In the genomic region with DNA sequence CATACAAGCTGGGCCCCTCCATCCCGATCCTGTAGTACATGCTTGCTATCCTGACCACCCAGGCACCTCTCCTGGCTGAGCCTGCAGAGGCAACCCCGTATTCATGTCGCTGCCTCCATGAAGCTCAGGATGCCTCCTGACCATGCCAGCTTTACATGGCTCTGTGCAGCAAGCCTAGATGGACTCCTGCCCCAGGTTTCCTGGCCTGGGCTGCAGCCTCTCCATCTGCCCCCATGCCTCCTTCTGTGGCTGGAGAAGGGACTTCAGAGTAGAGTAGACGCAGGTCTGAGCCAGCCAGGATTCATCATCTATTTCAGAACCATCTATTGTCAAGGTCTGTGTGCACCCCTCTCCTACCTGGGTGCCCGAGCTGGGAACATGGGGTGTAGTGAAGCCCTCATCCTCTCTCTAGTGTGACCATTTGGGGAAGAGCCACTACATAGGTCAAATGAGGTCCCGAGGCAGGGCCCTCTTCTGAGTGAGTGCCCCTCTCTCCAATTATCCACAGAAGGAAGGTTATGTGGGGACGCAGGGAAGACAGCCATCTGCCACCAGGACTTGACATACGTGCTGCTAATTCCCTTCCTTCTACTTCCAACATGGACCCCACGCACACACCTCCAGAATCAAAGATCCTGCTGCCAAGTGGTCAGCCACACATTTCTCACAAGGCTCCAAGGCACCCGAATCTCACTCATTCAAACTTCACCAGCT, we compare ENCODE assay signal across 28 mouse cellular contexts.
DNase-seq lines count a peak whose midpoint lies in the region; ATAC-seq and TF ChIP-seq lines count a peak whose summit lies in the region.
"Had no signal": no experiment of that assay in that cellular context is flagged by ENCODE, and none has a peak within 500 bp of the region (broad histone marks: within the 10 kb centered on the region; RNA-seq: fewer than 3 reads in every experiment).

No protein-coding gene starts in this region.

- DNase-seq in forebrain, postnatal 0 days, result no peak
- DNase-seq in brain, adult 2 months (ENCODE audit: low read depth, low spot score), result peak; percentile 90
- DNase-seq in cerebellum, adult 11-12 months, result peak; percentile 92
- DNase-seq in cerebellum, postnatal 10 days, result peak; percentile 91 to 96
- no peak for DNase-seq in midbrain, embryonic 11.5 days (ENCODE audit: low spot score, missing footprints)
- DNase-seq: B cell, adult 2 months; embryo, embryonic 11 days; gastrocnemius, postnatal 10 days; heart, adult 11 months; heart, postnatal 10 days; kidney, postnatal 36 days; liver, postnatal 0 days; right cerebral cortex, postnatal 14 days had no signal

- no peaks in the 10 kb centered on the region for H3K27me3 ChIP-seq in forebrain, postnatal 0 days (ENCODE audit: insufficient read depth, low read length)
- no peaks in the 10 kb centered on the region for H3K27me3 ChIP-seq in forebrain, embryonic 12.5 days
- H3K27me3 ChIP-seq in midbrain, embryonic 16.5 days (ENCODE audit: control insufficient read depth, insufficient read depth, low read depth, low read length), result no peaks in the 10 kb centered on the region
- H3K27me3 ChIP-seq in midbrain, embryonic 11.5 days (ENCODE audit: control insufficient read depth, insufficient read depth, low read length), result no peaks in the 10 kb centered on the region
- H3K27me3 ChIP-seq: heart, embryonic 12.5 days had no signal

- no peak overlapping the region for H3K4me3 ChIP-seq in forebrain, postnatal 0 days (ENCODE audit: low read depth, low read length)
- no peak overlapping the region for H3K4me3 ChIP-seq in forebrain, embryonic 12.5 days (replicated peaks)
- H3K4me3 ChIP-seq in midbrain, embryonic 16.5 days (ENCODE audit: low read depth, low read length), result no peak overlapping the region
- no peak overlapping the region for H3K4me3 ChIP-seq in midbrain, embryonic 11.5 days (ENCODE audit: low read depth, low read length)
- H3K4me3 ChIP-seq: embryonic facial prominence, embryonic 13.5 days; erythroblast, embryonic 14.5 days; heart, embryonic 12.5 days; hindbrain, embryonic 10.5 days; kidney, embryonic 15.5 days; midbrain, embryonic 10.5 days had no signal

- no peak overlapping the region for H3K9ac ChIP-seq in forebrain, postnatal 0 days
- no peak overlapping the region for H3K9ac ChIP-seq in forebrain, embryonic 12.5 days
- H3K9ac ChIP-seq in midbrain, embryonic 16.5 days (ENCODE audit: low read depth, low read length), result no peak overlapping the region
- no peak overlapping the region for H3K9ac ChIP-seq in midbrain, embryonic 11.5 days (ENCODE audit: low read length)
- H3K9ac ChIP-seq: embryonic facial prominence, embryonic 13.5 days; heart, embryonic 12.5 days; kidney, embryonic 15.5 days; liver, postnatal 0 days had no signal

- TF ChIP-seq CTCF in forebrain, postnatal 0 days (IDR thresholded peaks at IDR 0.05; ENCODE audit: low read depth), result no peak

- H3K4me2 ChIP-seq in forebrain, postnatal 0 days (ENCODE audit: low read depth), result no peak overlapping the region
- no peak overlapping the region for H3K4me2 ChIP-seq in forebrain, embryonic 12.5 days
- H3K4me2 ChIP-seq in midbrain, embryonic 16.5 days (ENCODE audit: low read length), result no peak overlapping the region
- H3K4me2 ChIP-seq in midbrain, embryonic 11.5 days, result no peak overlapping the region
- H3K4me2 ChIP-seq: embryonic facial prominence, embryonic 13.5 days; heart, embryonic 12.5 days; kidney, embryonic 15.5 days had no signal

- ATAC-seq in forebrain, postnatal 0 days, result no peak
- no peak for ATAC-seq in forebrain, embryonic 12.5 days (ENCODE audit: low FRiP score)
- ATAC-seq in midbrain, embryonic 16.5 days, result no peak
- no peak for ATAC-seq in megakaryocyte, adult 5-6 weeks (ENCODE audit: poor library complexity, severe bottlenecking)
- no peak for ATAC-seq in midbrain, embryonic 11.5 days (ENCODE audit: low FRiP score)
- ATAC-seq: hindbrain, postnatal 0 days; intestine, embryonic 16.5 days; liver, postnatal 0 days; lung, postnatal 0 days; Patski had no signal

- peaks cover 14% of the 10 kb centered on the region for H3K4me1 ChIP-seq in forebrain, postnatal 0 days (ENCODE audit: insufficient read depth)
- peaks cover 20% of the 10 kb centered on the region for H3K4me1 ChIP-seq in forebrain, embryonic 12.5 days
- H3K4me1 ChIP-seq in midbrain, embryonic 16.5 days (ENCODE audit: control insufficient read depth, insufficient read depth, low read length), result peaks cover 16% of the 10 kb centered on the region
- H3K4me1 ChIP-seq in midbrain, embryonic 11.5 days (ENCODE audit: control insufficient read depth, insufficient read depth, low read length), result no peaks in the 10 kb centered on the region
- H3K4me1 ChIP-seq: embryonic facial prominence, embryonic 13.5 days; heart, embryonic 12.5 days; kidney, embryonic 15.5 days had no signal

- no peaks in the 10 kb centered on the region for H3K9me3 ChIP-seq in forebrain, postnatal 0 days (ENCODE audit: low read length)
- no peaks in the 10 kb centered on the region for H3K9me3 ChIP-seq in forebrain, embryonic 12.5 days
- H3K9me3 ChIP-seq in midbrain, embryonic 16.5 days (replicated peaks; ENCODE audit: control insufficient read depth, low read length, poor library complexity, severe bottlenecking), result no peaks in the 10 kb centered on the region; the same call in 1 of the 2 replicates
- no peaks in the 10 kb centered on the region for H3K9me3 ChIP-seq in midbrain, embryonic 11.5 days (ENCODE audit: control insufficient read depth, low read length)
- H3K9me3 ChIP-seq: embryonic facial prominence, embryonic 13.5 days; heart, embryonic 12.5 days; hindbrain, embryonic 10.5 days; kidney, embryonic 15.5 days had no signal

- no peaks in the 10 kb centered on the region for H3K36me3 ChIP-seq in forebrain, postnatal 0 days (ENCODE audit: insufficient read depth)
- H3K36me3 ChIP-seq in forebrain, embryonic 12.5 days (replicated peaks), result no peaks in the 10 kb centered on the region
- H3K36me3 ChIP-seq in midbrain, embryonic 16.5 days (ENCODE audit: control insufficient read depth, insufficient read depth, low read length), result no peaks in the 10 kb centered on the region
- H3K36me3 ChIP-seq in midbrain, embryonic 11.5 days (ENCODE audit: control insufficient read depth, insufficient read depth, low read length), result no peaks in the 10 kb centered on the region
- H3K36me3 ChIP-seq: embryonic facial prominence, embryonic 13.5 days; G1E; heart, embryonic 12.5 days; hindbrain, embryonic 10.5 days; kidney, embryonic 15.5 days; midbrain, embryonic 10.5 days had no signal

- H3K27ac ChIP-seq in forebrain, postnatal 0 days (ENCODE audit: low read depth, low read length), result 0 out of 2 replicates have a peak overlapping the region, but pooled peaks have one; percentile 15
- no peak overlapping the region for H3K27ac ChIP-seq in forebrain, embryonic 12.5 days
- no peak overlapping the region for H3K27ac ChIP-seq in midbrain, embryonic 16.5 days (ENCODE audit: low read length)
- H3K27ac ChIP-seq in midbrain, embryonic 11.5 days (ENCODE audit: low read depth, low read length), result no peak overlapping the region
- H3K27ac ChIP-seq: embryonic facial prominence, embryonic 13.5 days; hindbrain, embryonic 10.5 days; hindbrain, postnatal 0 days; kidney, embryonic 15.5 days; macrophage had no signal

- WGBS in forebrain, postnatal 0 days, result 75% methylated on average over 10 of the region's 10 CpGs
- WGBS in forebrain, embryonic 12.5 days, result 85% methylated on average over 10 of the region's 10 CpGs
- WGBS in midbrain, embryonic 16.5 days, result 91% methylated on average over 10 of the region's 10 CpGs
- WGBS in midbrain, embryonic 11.5 days, result 85% methylated on average over 10 of the region's 10 CpGs

Comparison
In these comparisons a context has a peak if more than half of its experiments do, and no peak if none do; other contexts are left out.
1. DNase-seq: peak in brain, adult 2 months (single experiment), cerebellum, adult 11-12 months (single experiment) and cerebellum, postnatal 10 days (2 of 2); none in forebrain, postnatal 0 days (single experiment) and midbrain, embryonic 11.5 days (single experiment).